Mouse (Mus musculus): Measurements from ENCODE around the gene Mgat4a. TPM values are rescaled to one million over a fixed set of nuclear protein-coding genes. Genes with fewer than 3 reads are reported as not detected.

Gene Mgat4a
- polyA plus RNA-seq, 1 experiment = 20.6 TPM

GRCm38 (mm10) chr1:37475312-37475711 lies 65.5 kb downstream of the Mgat4a start:
- H3K27ac ChIP-seq (ENCODE audit: control insufficient read depth, insufficient read depth, low read length) = no peak overlapping the region
- no peaks in the 10 kb centered on the region for H3K27me3 ChIP-seq (ENCODE audit: control insufficient read depth, insufficient read depth, low read length)
- peaks cover 64% of the 10 kb centered on the region for H3K4me1 ChIP-seq (replicated peaks; ENCODE audit: control insufficient read depth, insufficient read depth, low read length)
- H3K4me3 ChIP-seq (ENCODE audit: control insufficient read depth, insufficient read depth, low read length) = no peak overlapping the region
- TF ChIP-seq CTCF (IDR thresholded peaks at IDR 0.05; ENCODE audit: borderline replicate concordance, control insufficient read depth, extremely low read depth, insufficient read depth, low read length, poor library complexity) = no peak
- DNase-seq = no peak
- H3K36me3 ChIP-seq (ENCODE audit: control insufficient read depth, insufficient read depth, low read length) = no peaks in the 10 kb centered on the region
- 91% methylated on average over 3 of the region's 3 CpGs for WGBS

GRCm38 (mm10) chr1:37474634-37475190 lies 66.1 kb downstream of the Mgat4a start:
- no peak for DNase-seq
- peaks cover 60% of the 10 kb centered on the region for H3K4me1 ChIP-seq (replicated peaks; ENCODE audit: control insufficient read depth, insufficient read depth, low read length)
- H3K36me3 ChIP-seq (ENCODE audit: control insufficient read depth, insufficient read depth, low read length) = no peaks in the 10 kb centered on the region
- H3K4me3 ChIP-seq (ENCODE audit: control insufficient read depth, insufficient read depth, low read length) = no peak overlapping the region
- no peak overlapping the region for H3K27ac ChIP-seq (ENCODE audit: control insufficient read depth, insufficient read depth, low read length)
- no peak for TF ChIP-seq CTCF (IDR thresholded peaks at IDR 0.05; ENCODE audit: borderline replicate concordance, control insufficient read depth, extremely low read depth, insufficient read depth, low read length, poor library complexity)
- no peak for TF ChIP-seq POLR2A (IDR thresholded peaks at IDR 0.05; ENCODE audit: control insufficient read depth, extremely low read depth, insufficient read depth, low read length, poor library complexity)
- H3K27me3 ChIP-seq (ENCODE audit: control insufficient read depth, insufficient read depth, low read length) = no peaks in the 10 kb centered on the region
- 50% methylated on average over 6 of the region's 6 CpGs for WGBS

DNA sequence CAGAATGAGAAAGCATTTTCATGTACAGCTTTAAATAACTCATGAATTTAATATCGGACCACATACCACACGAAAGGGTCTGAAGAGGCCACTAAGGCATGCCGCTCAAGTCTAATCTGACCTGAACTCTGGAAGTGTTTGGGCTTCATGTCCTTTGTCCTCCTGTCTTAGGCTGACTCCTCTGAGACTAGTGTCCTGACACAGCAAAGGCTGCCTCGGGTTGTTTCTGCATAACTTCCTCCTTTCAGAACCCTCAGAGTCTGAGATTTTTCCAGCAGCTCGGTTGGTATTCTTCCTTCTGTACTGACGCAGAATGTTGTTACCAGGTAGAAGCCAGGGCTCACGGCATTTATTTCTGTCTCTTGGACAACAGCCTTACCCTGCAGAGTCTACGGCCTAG lies 66.8 kb downstream of the Mgat4a start:
- no peaks in the 10 kb centered on the region for H3K36me3 ChIP-seq (ENCODE audit: control insufficient read depth, insufficient read depth, low read length)
- peak; percentile 40 for DNase-seq
- peaks cover 65% of the 10 kb centered on the region for H3K4me1 ChIP-seq (replicated peaks; ENCODE audit: control insufficient read depth, insufficient read depth, low read length)
- no peaks in the 10 kb centered on the region for H3K27me3 ChIP-seq (ENCODE audit: control insufficient read depth, insufficient read depth, low read length)
- H3K4me3 ChIP-seq (ENCODE audit: control insufficient read depth, insufficient read depth, low read length) = no peak overlapping the region
- TF ChIP-seq POLR2A (IDR thresholded peaks at IDR 0.05; ENCODE audit: control insufficient read depth, extremely low read depth, insufficient read depth, low read length, poor library complexity) (no peak), CTCF (IDR thresholded peaks at IDR 0.05; ENCODE audit: borderline replicate concordance, control insufficient read depth, extremely low read depth, insufficient read depth, low read length, poor library complexity) (no peak)
- H3K27ac ChIP-seq (ENCODE audit: control insufficient read depth, insufficient read depth, low read length) = peak overlapping the region; percentile 79
- WGBS = 21% methylated on average over 8 of the region's 8 CpGs

DNA sequence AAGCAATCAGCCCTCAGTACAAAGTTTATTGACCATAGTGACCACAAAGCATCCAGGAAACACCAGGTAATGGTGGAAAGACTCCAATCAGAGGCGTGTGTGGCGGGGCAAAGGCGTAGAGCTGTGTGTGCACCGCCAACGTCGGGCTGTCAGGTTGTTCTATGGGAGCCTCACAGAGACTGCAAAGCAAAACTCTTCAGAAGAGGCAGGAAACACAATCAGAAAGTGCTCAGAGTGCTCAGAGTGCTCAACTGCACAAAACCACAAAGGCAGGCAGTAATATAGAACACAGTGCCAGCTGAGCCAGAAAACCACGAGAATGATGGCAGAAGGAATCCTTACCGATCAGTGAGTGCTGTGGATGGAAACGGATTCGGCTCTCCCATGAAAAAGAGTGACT lies 67.6 kb downstream of the Mgat4a start:
- no peaks in the 10 kb centered on the region for H3K36me3 ChIP-seq (ENCODE audit: control insufficient read depth, insufficient read depth, low read length)
- 2% methylated on average over 10 of the region's 10 CpGs for WGBS
- peaks cover 58% of the 10 kb centered on the region for H3K4me1 ChIP-seq (replicated peaks; ENCODE audit: control insufficient read depth, insufficient read depth, low read length)
- no peak overlapping the region for H3K4me3 ChIP-seq (ENCODE audit: control insufficient read depth, insufficient read depth, low read length)
- H3K27me3 ChIP-seq (ENCODE audit: control insufficient read depth, insufficient read depth, low read length) = no peaks in the 10 kb centered on the region
- H3K27ac ChIP-seq (ENCODE audit: control insufficient read depth, insufficient read depth, low read length) = peak overlapping the region; percentile 79
- peak; percentile 72 for DNase-seq
- TF ChIP-seq CTCF (IDR thresholded peaks at IDR 0.05; ENCODE audit: borderline replicate concordance, control insufficient read depth, extremely low read depth, insufficient read depth, low read length, poor library complexity) = no peak
- no peak for TF ChIP-seq POLR2A (IDR thresholded peaks at IDR 0.05; ENCODE audit: control insufficient read depth, extremely low read depth, insufficient read depth, low read length, poor library complexity)

DNA sequence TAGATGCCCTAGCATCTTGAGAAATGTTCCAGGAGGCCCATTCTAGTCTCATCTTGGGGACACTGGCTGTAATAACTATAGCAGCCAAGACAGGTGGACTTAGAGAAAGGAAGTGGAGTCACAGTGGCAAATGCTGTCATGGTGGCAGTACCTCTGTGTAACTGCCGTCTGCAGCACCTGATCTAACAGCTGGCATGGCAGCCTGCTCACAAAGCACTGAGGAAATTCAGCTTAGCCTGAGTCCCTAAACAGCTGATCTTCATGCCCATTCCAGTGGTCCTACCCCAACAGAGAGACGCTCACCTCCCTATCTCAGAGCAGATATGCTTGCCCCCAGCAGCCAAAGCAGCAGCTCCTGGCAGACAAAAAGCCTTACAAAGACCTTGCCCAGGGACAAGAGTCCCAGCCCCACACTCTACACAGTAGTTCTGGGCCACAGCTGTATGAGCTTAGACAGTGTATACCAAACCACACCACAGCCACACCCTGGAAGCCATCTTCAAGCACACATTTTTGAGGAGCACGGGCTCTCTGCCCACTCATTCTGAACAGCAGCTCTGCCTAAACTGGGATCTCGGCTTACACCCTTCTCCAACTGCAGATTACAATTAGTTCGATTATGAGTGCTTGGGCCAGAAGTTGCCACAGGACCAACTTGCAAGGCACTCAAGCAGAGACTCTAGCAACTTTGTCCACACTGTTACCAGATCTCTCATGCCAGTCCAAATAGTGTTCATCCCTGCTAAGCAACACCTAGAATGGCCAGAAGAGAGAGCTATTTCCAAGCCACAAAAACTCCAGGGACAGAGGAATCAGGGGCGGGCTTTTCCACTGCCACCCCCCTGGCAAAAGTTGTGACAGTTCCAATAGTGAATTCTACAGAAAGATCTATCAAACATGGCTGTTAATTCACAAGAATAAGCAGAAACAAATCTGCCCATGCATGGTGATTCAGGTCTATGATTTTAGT lies 69.4 kb downstream of the Mgat4a start:
- peak overlapping the region; percentile 81 for H3K27ac ChIP-seq (ENCODE audit: control insufficient read depth, insufficient read depth, low read length)
- no peaks in the 10 kb centered on the region for H3K27me3 ChIP-seq (ENCODE audit: control insufficient read depth, insufficient read depth, low read length)
- no peaks in the 10 kb centered on the region for H3K36me3 ChIP-seq (ENCODE audit: control insufficient read depth, insufficient read depth, low read length)
- no peak for TF ChIP-seq CTCF (IDR thresholded peaks at IDR 0.05; ENCODE audit: borderline replicate concordance, control insufficient read depth, extremely low read depth, insufficient read depth, low read length, poor library complexity)
- H3K4me1 ChIP-seq (replicated peaks; ENCODE audit: control insufficient read depth, insufficient read depth, low read length) = peaks cover 44% of the 10 kb centered on the region
- WGBS = 45% methylated on average over 6 of the region's 6 CpGs
- DNase-seq = peak; percentile 49
- H3K4me3 ChIP-seq (ENCODE audit: control insufficient read depth, insufficient read depth, low read length) = no peak overlapping the region

- peaks cover 9% of the 10 kb centered on the region for H3K36me3 ChIP-seq (ENCODE audit: control insufficient read depth, insufficient read depth, low read length)
- 23% methylated on average over 5 of the region's 5 CpGs for WGBS
- H3K4me1 ChIP-seq (replicated peaks; ENCODE audit: control insufficient read depth, insufficient read depth, low read length) = peaks cover 33% of the 10 kb centered on the region
- DNase-seq = no peak
- TF ChIP-seq CTCF (IDR thresholded peaks at IDR 0.05; ENCODE audit: borderline replicate concordance, control insufficient read depth, extremely low read depth, insufficient read depth, low read length, poor library complexity) (no peak), POLR2A (IDR thresholded peaks at IDR 0.05; ENCODE audit: control insufficient read depth, extremely low read depth, insufficient read depth, low read length, poor library complexity) (no peak)
- no peak overlapping the region for H3K4me3 ChIP-seq (ENCODE audit: control insufficient read depth, insufficient read depth, low read length)
- peak overlapping the region; percentile 28; the same call in 1 of the 2 replicates for H3K27ac ChIP-seq (ENCODE audit: control insufficient read depth, insufficient read depth, low read length)
- no peaks in the 10 kb centered on the region for H3K27me3 ChIP-seq (ENCODE audit: control insufficient read depth, insufficient read depth, low read length)
Observed at GRCm38 (mm10) chr1:37469007-37469406, 71.8 kb downstream of the Mgat4a start.

Data from thymus, adult 2 months (tissue).